Mouse (Mus musculus) neutrophil, adult 5-6 weeks (primary cell): ENCODE measurements around the gene Ankrd13a. TPM values are rescaled to one million over a fixed set of nuclear protein-coding genes. Genes with fewer than 3 reads are reported as not detected.
A peak's percentile ranks its signal among the peaks of the same experiment; 100 is the strongest.

Experiments used
- ATAC-seq: fragments of 151-379, 151-347 bp; 2 replicates; pipeline ENCODE4 v1.8.0; 2017; ENCODE audit warnings: mild to moderate bottlenecking, moderate TSS enrichment; ENCODE audit not compliant: insufficient number of reproducible peaks, poor library complexity, low FRiP score, severe bottlenecking; ENCODE audit errors: extremely low read depth
- total RNA-seq: library from RNA; stranded (forward); fragments of 200-1000 nt; gene quantifications from 2 replicates; pipeline ENCODE4 v1.2.3, GENCODE M21; 2017

The Ankrd13a gene
- total RNA-seq, 1 experiment from 2014 or later, result 325 TPM

DNA sequence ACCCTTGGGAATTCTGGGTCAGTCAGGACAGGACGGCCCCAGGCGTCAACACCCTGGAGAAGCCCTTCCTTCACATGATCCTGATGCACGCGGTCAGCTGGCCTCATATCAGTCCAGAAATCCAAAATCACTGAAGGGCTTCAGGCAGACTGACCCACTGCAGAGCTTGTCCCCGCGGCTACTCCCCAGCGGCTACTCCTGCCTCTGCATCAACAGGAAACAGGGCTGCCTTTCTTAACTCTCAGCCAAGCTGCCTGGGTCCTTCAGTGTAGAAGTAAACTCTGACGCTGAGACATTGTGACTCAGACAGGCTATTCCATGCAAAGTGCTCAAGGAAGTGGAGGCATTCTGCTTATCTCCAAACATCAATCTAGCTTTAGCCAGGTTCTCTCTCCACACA is 12.5 kb upstream of the Ankrd13a start:
- ATAC-seq, result no peak

- ATAC-seq, result no peak
Observed at GRCm38 (mm10) chr5:114764812-114765735, 9.4 kb upstream of the Ankrd13a start.

GRCm38 (mm10) chr5:114766686-114767085 is 7.8 kb upstream of the Ankrd13a start:
- no peak for ATAC-seq

- ATAC-seq, result no peak
Observed at GRCm38 (mm10) chr5:114767185-114767584, 7.3 kb upstream of the Ankrd13a start.

DNA sequence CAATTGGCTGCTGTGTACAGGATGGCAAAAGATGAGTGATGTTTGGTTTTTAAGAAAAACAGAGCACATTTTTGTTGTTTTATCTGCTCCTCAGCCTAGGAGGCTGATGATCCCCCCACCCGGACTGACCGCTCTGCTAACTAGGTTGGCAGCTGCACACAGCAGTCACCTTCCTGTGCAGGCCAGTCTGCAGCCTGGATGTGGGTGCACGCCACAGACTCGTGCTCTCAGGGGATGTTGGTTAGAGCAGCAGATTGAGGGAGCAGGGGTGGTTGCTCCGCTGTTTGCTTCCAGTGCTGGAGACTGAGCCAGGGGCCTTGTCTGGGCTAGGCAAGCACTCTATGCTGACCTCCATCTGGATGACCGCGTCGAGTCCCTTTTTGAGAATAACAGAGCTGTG is 4.7 kb upstream of the Ankrd13a start:
- no peak for ATAC-seq

GRCm38 (mm10) chr5:114771796-114772195 is 2.7 kb upstream of the Ankrd13a start:
- ATAC-seq, result no peak

GRCm38 (mm10) chr5:114772456-114773203 is 1.8 kb upstream of the Ankrd13a start:
- ATAC-seq, result no peak

GRCm38 (mm10) chr5:114773211-114773710 is 1.2 kb upstream of the Ankrd13a start:
- peak; percentile 67 for ATAC-seq

- no peak for ATAC-seq
Observed at GRCm38 (mm10) chr5:114773780-114774179, 697 bp upstream of the Ankrd13a start.

DNA sequence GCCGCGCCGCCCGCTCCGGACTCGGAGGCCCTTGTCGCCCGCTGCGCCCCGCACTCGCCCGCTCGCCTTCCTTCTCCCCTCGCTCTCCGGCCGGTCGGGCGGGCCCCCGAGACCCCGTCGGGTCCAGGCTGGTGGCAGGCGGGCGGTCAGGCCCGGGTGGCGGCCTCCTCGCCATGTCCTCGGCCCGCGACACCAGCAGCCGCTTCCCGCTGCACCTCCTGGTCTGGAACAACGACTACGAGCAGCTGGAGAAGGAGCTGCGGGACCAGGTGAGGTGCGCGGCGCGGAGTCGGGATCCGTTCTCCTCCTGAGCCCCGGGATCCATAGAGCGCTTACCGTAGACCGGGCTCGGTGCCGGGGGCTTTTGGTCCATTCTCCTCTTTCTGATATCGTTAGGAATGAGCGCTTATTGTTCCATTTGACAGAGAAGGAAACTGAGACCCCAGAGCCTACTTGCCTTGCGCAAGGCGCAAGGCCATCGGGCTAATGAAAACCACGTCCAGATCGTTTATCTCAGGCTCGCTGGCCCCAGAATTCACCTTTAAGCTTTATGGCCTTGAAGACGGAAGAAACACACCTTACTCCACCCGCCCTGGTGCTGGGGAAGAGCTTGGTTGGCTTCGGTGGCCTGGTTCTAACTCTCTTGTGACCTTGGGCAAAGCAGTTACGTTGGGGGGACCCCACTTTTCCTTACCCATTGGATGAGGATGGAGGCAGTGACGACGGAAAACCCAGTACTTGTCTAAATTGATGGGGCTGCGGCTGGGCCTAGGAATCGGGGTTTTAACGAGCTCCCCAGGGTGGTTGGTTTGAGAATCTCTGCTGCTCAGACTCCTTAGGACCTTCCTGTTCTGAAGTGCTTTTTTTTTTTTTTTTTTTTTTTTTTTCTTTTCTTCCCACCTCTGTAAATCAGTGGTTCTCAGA is 841 bp downstream of the Ankrd13a start, which contains the start of gene Git2:
Gene Git2, minus strand, starts transcription at position 462 of the 924 bp plus-strand sequence.
- ATAC-seq, result no peak

- ATAC-seq, result no peak
Observed at GRCm38 (mm10) chr5:114776174-114776573, 1.7 kb downstream of the Ankrd13a start.

DNA sequence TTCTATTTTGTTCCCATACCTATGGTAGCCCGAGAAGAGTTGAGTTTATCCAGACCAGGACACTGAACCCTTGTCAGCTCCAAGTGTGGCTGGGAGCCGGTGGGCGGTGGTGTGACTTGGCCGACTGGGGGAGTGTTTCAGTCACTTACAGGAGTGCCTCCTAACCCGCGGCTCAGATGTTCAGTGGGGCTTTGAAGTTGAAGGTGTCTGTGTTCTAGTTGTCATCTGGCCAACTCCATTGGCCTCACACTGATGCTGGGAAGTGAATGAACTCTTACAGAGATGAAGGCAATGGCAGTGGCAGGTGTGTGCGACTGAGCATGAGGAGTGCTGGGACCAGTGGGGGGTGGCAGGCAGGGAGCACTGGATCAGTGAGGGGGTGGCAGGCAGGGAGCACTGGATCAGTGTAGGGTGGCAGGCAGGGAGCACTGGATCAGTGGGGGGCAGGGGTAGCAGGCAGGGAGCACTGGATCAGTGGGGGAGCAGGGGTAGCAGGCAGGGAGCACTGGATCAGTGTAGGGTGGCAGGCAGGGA is 5.5 kb downstream of the Ankrd13a start:
- ATAC-seq, result no peak

DNA sequence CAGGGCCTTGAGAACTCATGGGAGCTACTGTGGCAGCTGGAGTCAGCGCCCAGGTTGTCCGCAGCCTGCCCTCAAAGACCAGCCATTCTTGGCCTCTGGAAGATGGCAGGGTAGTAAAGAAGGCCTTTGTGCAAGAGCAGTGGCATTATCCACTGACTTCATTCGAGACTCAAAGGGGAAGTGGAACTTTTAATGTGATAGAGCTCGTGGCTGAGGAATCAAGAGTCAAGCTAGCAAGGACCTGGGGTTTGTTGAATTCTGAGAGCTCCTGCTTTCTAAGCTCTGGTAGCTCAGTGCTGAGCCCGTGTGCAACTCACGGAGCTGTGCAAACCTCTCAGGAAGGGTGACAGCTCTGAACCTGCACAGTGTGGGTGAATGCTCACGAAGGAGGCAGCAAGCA is 6.4 kb downstream of the Ankrd13a start:
- ATAC-seq, result no peak

DNA sequence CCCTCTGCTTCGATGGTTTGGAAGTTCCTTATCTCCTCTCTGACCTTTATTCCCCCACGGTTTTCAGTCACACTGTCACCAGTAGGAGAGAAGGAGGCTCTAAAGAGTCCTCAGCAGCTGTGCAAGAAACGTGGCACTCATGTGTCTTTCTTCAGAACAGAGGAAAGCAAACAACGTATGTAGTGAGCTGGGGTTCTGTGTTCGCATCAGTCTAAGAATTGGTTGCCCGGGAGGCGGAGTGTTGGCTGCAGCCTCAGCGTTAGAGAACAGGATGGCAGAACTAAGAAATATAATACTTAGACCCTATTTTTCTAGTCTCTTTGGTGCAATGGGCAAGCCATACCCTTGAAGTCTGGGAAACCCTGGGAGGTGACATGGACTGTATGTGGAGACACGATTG is 8.5 kb downstream of the Ankrd13a start:
- no peak for ATAC-seq

DNA sequence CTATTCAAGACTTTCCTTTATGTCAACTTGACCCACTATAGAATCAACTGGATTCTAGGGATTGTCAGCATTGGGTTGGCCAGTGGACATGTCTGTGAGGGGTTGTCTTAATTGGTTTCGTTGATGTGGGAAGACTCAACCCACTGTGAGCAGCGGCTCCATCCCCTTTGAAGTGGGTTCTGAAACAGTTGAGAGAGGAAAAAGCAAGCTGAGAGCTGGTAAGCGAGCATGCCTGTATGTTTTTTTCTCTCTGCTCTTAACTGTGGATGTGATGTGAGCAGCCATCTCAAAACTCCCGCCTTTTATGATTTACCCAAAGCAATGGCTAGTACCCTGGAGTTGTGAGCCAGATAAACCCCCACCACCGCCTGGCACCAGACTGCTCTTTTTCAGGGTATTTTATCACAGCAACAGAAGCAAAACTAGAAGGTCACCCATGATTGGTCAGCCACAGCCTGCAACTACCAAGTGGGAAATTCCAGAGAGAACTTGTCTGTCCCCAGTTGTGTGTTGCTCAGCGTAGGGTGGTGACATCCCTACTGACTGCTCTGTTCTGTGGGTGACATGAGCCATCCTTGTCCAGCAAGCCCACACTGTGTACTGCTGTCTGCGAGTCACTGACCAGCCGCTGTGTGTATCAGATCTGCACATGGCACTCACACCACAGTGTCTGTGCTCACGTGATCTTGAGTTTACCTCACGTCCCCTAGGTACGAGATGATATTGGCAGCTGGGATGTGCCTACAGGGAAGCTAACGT is 9.1 kb downstream of the Ankrd13a start:
- peak; percentile 15; the same call in 1 of the 2 replicates for ATAC-seq

- peak; percentile 51 for ATAC-seq
Observed at GRCm38 (mm10) chr5:114784622-114785165, 10.2 kb downstream of the Ankrd13a start.

GRCm38 (mm10) chr5:114785196-114785595 is 10.7 kb downstream of the Ankrd13a start:
- ATAC-seq, result no peak

- no peak for ATAC-seq
Observed at GRCm38 (mm10) chr5:114793317-114793716, 18.8 kb downstream of the Ankrd13a start.
